Mouse (Mus musculus): ENCODE results near the gene Gchfr. TPM values are rescaled to one million over a fixed set of nuclear protein-coding genes. Genes with fewer than 3 reads are reported as not detected.

Gene Gchfr
- polyA plus RNA-seq, 1 experiment from 2014 or later: 31.8 TPM

GRCm38 (mm10) chr2:119203871-119204460, 36.4 kb downstream of the Gchfr start:
- H3K27ac ChIP-seq: no peak overlapping the region
- H3K4me3 ChIP-seq: no peak overlapping the region
- H3K36me3 ChIP-seq: no peaks in the 10 kb centered on the region
- no peaks in the 10 kb centered on the region for H3K9me3 ChIP-seq (replicated peaks)
- peaks cover 15% of the 10 kb centered on the region for H3K4me1 ChIP-seq
- H3K9ac ChIP-seq: no peak overlapping the region
- ATAC-seq: no peak
- 71% methylated on average over 4 of the region's 4 CpGs for WGBS (ENCODE audit: insufficient replicate concordance)
- no peak overlapping the region for H3K4me2 ChIP-seq
- H3K27me3 ChIP-seq (replicated peaks): no peaks in the 10 kb centered on the region

- no peaks in the 10 kb centered on the region for H3K9me3 ChIP-seq (replicated peaks)
- H3K36me3 ChIP-seq: peaks cover 26% of the 10 kb centered on the region
- peaks cover 28% of the 10 kb centered on the region for H3K4me1 ChIP-seq
- H3K9ac ChIP-seq: peak overlapping the region; percentile 81
- ATAC-seq: no peak
- peak overlapping the region; percentile 75 for H3K4me2 ChIP-seq
- WGBS (ENCODE audit: insufficient replicate concordance): 14% methylated on average over 6 of the region's 6 CpGs
- no peaks in the 10 kb centered on the region for H3K27me3 ChIP-seq (replicated peaks)
- peak overlapping the region; percentile 90 for H3K27ac ChIP-seq
- H3K4me3 ChIP-seq: peak overlapping the region; percentile 74
Observed at GRCm38 (mm10) chr2:119207961-119208343, 40.4 kb downstream of the Gchfr start.

- WGBS (ENCODE audit: insufficient replicate concordance): under 1% methylated on average over 51 of the region's 51 CpGs
- ATAC-seq: peak; percentile 97
- H3K4me2 ChIP-seq: peak within 1 kb of the TSS; percentile 75
- no peaks in the 10 kb centered on the region for H3K9me3 ChIP-seq (replicated peaks)
- peak within 1 kb of the TSS; percentile 81 for H3K9ac ChIP-seq
- H3K4me3 ChIP-seq: peak within 1 kb of the TSS; percentile 74
- peak within 1 kb of the TSS; percentile 90 for H3K27ac ChIP-seq
- H3K4me1 ChIP-seq: peaks cover 28% of the 10 kb centered on the region
- H3K36me3 ChIP-seq: peaks cover 30% of the 10 kb centered on the region
- no peaks in the 10 kb centered on the region for H3K27me3 ChIP-seq (replicated peaks)
Observed at GRCm38 (mm10) chr2:119208344-119209175, 41.0 kb downstream of the Gchfr start, which contains the start of the genes Zfyve19 and Dnajc17. Gene Zfyve19, plus strand, starts transcription at chr2:119208617. Gene Dnajc17, minus strand, starts transcription at chr2:119208795.

GRCm38 (mm10) chr2:119209176-119209507, 41.6 kb downstream of the Gchfr start:
- H3K9me3 ChIP-seq (replicated peaks): no peaks in the 10 kb centered on the region
- peak overlapping the region; percentile 68 for H3K27ac ChIP-seq
- H3K4me2 ChIP-seq: peak overlapping the region; percentile 75
- no peaks in the 10 kb centered on the region for H3K27me3 ChIP-seq (replicated peaks)
- 1% methylated on average over 13 of the region's 13 CpGs for WGBS (ENCODE audit: insufficient replicate concordance)
- H3K36me3 ChIP-seq: peaks cover 34% of the 10 kb centered on the region
- H3K9ac ChIP-seq: peak overlapping the region; percentile 81
- H3K4me3 ChIP-seq: peak overlapping the region; percentile 74
- no peak for ATAC-seq
- peaks cover 28% of the 10 kb centered on the region for H3K4me1 ChIP-seq

Other genes with a start within 250 kb of the Gchfr start
- gene Chst14, start 241.3 kb upstream of the Gchfr start, polyA plus RNA-seq (2016; fragmentation: Nextera tagmentation; extraction: Ambion mirVana): 8.8 and 9.5 TPM in 2 replicates
- 17.5 and 19.2 TPM in 2 replicates for gene Ccdc32, start 138.4 kb upstream of the Gchfr start, polyA plus RNA-seq (2016; fragmentation: Nextera tagmentation; extraction: Ambion mirVana)
- 5.9 and 6.5 TPM in 2 replicates for gene Rpusd2, start 133.0 kb upstream of the Gchfr start, polyA plus RNA-seq (2016; fragmentation: Nextera tagmentation; extraction: Ambion mirVana)
- 72.9 and 78.2 TPM in 2 replicates for gene Knl1, start 120.7 kb upstream of the Gchfr start, polyA plus RNA-seq (2016; fragmentation: Nextera tagmentation; extraction: Ambion mirVana)
- gene Rad51, start 55.0 kb upstream of the Gchfr start, polyA plus RNA-seq (2016; fragmentation: Nextera tagmentation; extraction: Ambion mirVana): 49.9 and 52.3 TPM in 2 replicates
- 62.2 and 64.1 TPM in 2 replicates for gene Rmdn3, start 10.7 kb upstream of the Gchfr start, polyA plus RNA-seq (2016; fragmentation: Nextera tagmentation; extraction: Ambion mirVana)
- gene Gm14137, start 6.7 kb downstream of the Gchfr start, polyA plus RNA-seq (2016; fragmentation: Nextera tagmentation; extraction: Ambion mirVana): 0.26 and 0.35 TPM in 2 replicates
- 27.7 and 29.9 TPM in 2 replicates for gene Zfyve19, start 40.8 kb downstream of the Gchfr start, polyA plus RNA-seq (2016; fragmentation: Nextera tagmentation; extraction: Ambion mirVana)
- 11.6 and 13.2 TPM in 2 replicates for gene Dnajc17, start 41.0 kb downstream of the Gchfr start, polyA plus RNA-seq (2016; fragmentation: Nextera tagmentation; extraction: Ambion mirVana)
- not detected in 2 replicates for gene Ppp1r14d, start 62.1 kb downstream of the Gchfr start, polyA plus RNA-seq (2016; fragmentation: Nextera tagmentation; extraction: Ambion mirVana)
- 0.44 and 0.77 TPM in 2 replicates for gene Spint1, start 69.6 kb downstream of the Gchfr start, polyA plus RNA-seq (2016; fragmentation: Nextera tagmentation; extraction: Ambion mirVana)
- gene Rhov, start 103.5 kb downstream of the Gchfr start, polyA plus RNA-seq (2016; fragmentation: Nextera tagmentation; extraction: Ambion mirVana): 0.07 TPM in 1 of 2 replicates, not detected in the other
- 9.8 and 10.3 TPM in 2 replicates for gene Vps18, start 121.0 kb downstream of the Gchfr start, polyA plus RNA-seq (2016; fragmentation: Nextera tagmentation; extraction: Ambion mirVana)
- 3.0 and 3.1 TPM in 2 replicates for gene Dll4, start 158.0 kb downstream of the Gchfr start, polyA plus RNA-seq (2016; fragmentation: Nextera tagmentation; extraction: Ambion mirVana)
- gene Chac1, start 183.5 kb downstream of the Gchfr start, polyA plus RNA-seq (2016; fragmentation: Nextera tagmentation; extraction: Ambion mirVana): 1.0 and 1.4 TPM in 2 replicates

Measured in liver, embryonic 12.5 days (tissue).